Mouse (Mus musculus) right cerebral cortex, adult 2 months (tissue): ENCODE measurements around the gene Slc9a8.

Experiments used
- DNase-seq, 2 experiments: peaks; one replicate each; pipeline ENCODE4 v3.0.0; 2021 to 2022; ENCODE audit warnings: low spot score in 2 of 2

Slc9a8 gene

GRCm38 (mm10) chr2:167414461-167414860, 7.1 kb upstream of the Slc9a8 start:
- no peak for DNase-seq

GRCm38 (mm10) chr2:167415970-167416563, 5.4 kb upstream of the Slc9a8 start:
- DNase-seq: no peak

GRCm38 (mm10) chr2:167417048-167417447, 4.5 kb upstream of the Slc9a8 start:
- no peak for DNase-seq

GRCm38 (mm10) chr2:167417694-167418093, 3.8 kb upstream of the Slc9a8 start:
- DNase-seq: peak; percentile 76 to 80

GRCm38 (mm10) chr2:167419204-167419603, 2.3 kb upstream of the Slc9a8 start:
- DNase-seq: peak; percentile 64 to 66

- DNase-seq: peak in 1 of 2 experiments; percentile 19
Measured at GRCm38 (mm10) chr2:167420811-167421241, 686 bp upstream of the Slc9a8 start.

- no peak for DNase-seq
Measured at GRCm38 (mm10) chr2:167422150-167422470, 598 bp downstream of the Slc9a8 start.

- no peak for DNase-seq
Measured at GRCm38 (mm10) chr2:167423031-167423611, 1.6 kb downstream of the Slc9a8 start.

- no peak for DNase-seq
Measured at GRCm38 (mm10) chr2:167424040-167424439, 2.5 kb downstream of the Slc9a8 start.

GRCm38 (mm10) chr2:167424516-167424915, 3.0 kb downstream of the Slc9a8 start:
- no peak for DNase-seq

- no peak for DNase-seq
Measured at GRCm38 (mm10) chr2:167425407-167425806, 3.9 kb downstream of the Slc9a8 start.

- DNase-seq: no peak
Measured at GRCm38 (mm10) chr2:167429596-167429995, 8.1 kb downstream of the Slc9a8 start.

GRCm38 (mm10) chr2:167430737-167431417, 9.4 kb downstream of the Slc9a8 start:
- no peak for DNase-seq

GRCm38 (mm10) chr2:167431418-167431776, 9.9 kb downstream of the Slc9a8 start:
- DNase-seq: no peak

GRCm38 (mm10) chr2:167434570-167434969, 13.1 kb downstream of the Slc9a8 start:
- DNase-seq: no peak

GRCm38 (mm10) chr2:167435631-167436030, 14.1 kb downstream of the Slc9a8 start:
- no peak for DNase-seq

- DNase-seq: peak in 1 of 2 experiments; percentile 21
Measured at GRCm38 (mm10) chr2:167436371-167436770, 14.9 kb downstream of the Slc9a8 start.

- no peak for DNase-seq
Measured at GRCm38 (mm10) chr2:167439422-167439821, 17.9 kb downstream of the Slc9a8 start.

- no peak for DNase-seq
Measured at GRCm38 (mm10) chr2:167443411-167444193, 22.1 kb downstream of the Slc9a8 start.

- no peak for DNase-seq
Measured at GRCm38 (mm10) chr2:167445911-167446780, 24.6 kb downstream of the Slc9a8 start.

- DNase-seq: no peak
Measured at GRCm38 (mm10) chr2:167447207-167447606, 25.7 kb downstream of the Slc9a8 start.

GRCm38 (mm10) chr2:167447629-167448028, 26.1 kb downstream of the Slc9a8 start:
- no peak for DNase-seq
